Mouse (Mus musculus) lung, embryonic 16.5 days (tissue): ENCODE data around the gene Nlk. TPM values are rescaled to one million over a fixed set of nuclear protein-coding genes. Genes with fewer than 3 reads are reported as not detected.

Experiments
- ATAC-seq: fragments of 200-750 bp; cut with Nextera tagmentation; 2 replicates; pipeline ENCODE4 v1.8.0; 2017; ENCODE audit warnings: low read depth, mild to moderate bottlenecking, moderate library complexity
- H3K27ac ChIP-seq: fragments of 300-500 bp; sonication (generic); 2 replicates; pipeline ENCODE4 v1.5.1; 2014; ENCODE audit warnings: mild to moderate bottlenecking, control low read depth, low read length
- H3K27me3 ChIP-seq: fragments of 300-500 bp; sonication (generic); 2 replicates; pipeline ENCODE4 v1.6.1; 2014; ENCODE audit warnings: low read depth, low read length, mixed read lengths; ENCODE audit not compliant: control insufficient read depth, insufficient read depth
- H3K36me3 ChIP-seq: fragments of 300-500 bp; sonication (generic); 2 replicates; pipeline ENCODE4 v1.6.1; 2014; ENCODE audit warnings: low read length; ENCODE audit not compliant: control insufficient read depth, insufficient read depth
- H3K4me1 ChIP-seq: fragments of 300-500 bp; sonication (generic); replicated peaks from 2 replicates; pipeline ENCODE4 v1.6.1; 2014; ENCODE audit warnings: low read length, mixed read lengths; ENCODE audit not compliant: control insufficient read depth, insufficient read depth
- H3K4me2 ChIP-seq: fragments of 300-500 bp; sonication (generic); 2 replicates; pipeline ENCODE4 v1.6.1; 2014; ENCODE audit warnings: low read depth, low read length, control low read depth
- H3K4me3 ChIP-seq: fragments of 300-500 bp; sonication (generic); 2 replicates; pipeline ENCODE4 v1.5.1; 2014; ENCODE audit warnings: mild to moderate bottlenecking, low read length, control low read depth
- H3K9ac ChIP-seq: fragments of 300-500 bp; sonication (generic); 2 replicates; pipeline ENCODE4 v1.6.1; 2014; ENCODE audit warnings: low read length, control low read depth
- H3K9me3 ChIP-seq: fragments of 300-500 bp; sonication (generic); 2 replicates; pipeline ENCODE4 v1.6.1; 2016; ENCODE audit warnings: low read length; ENCODE audit not compliant: control insufficient read depth
- WGBS: fragments of 180-500 bp; shearing (Covaris S2); extraction: QIAGEN DNeasy Blood & Tissue Kit; methylation state at CpG from one replicate; pipeline ENCODE4 v1.1.7; 2014; 5-methylcytosine and 5-hydroxymethylcytosine counted together
- polyA plus RNA-seq: library from polyadenylated mRNA; unstranded; fragments of >200 nt; fragmentation: Nextera tagmentation; extraction: Ambion mirVana; gene quantifications from 2 replicates; pipeline ENCODE4 v1.2.1, GENCODE M21; 2015

The Nlk gene
- polyA plus RNA-seq, 1 experiment from 2014 or later, result 13.6 TPM

DNA sequence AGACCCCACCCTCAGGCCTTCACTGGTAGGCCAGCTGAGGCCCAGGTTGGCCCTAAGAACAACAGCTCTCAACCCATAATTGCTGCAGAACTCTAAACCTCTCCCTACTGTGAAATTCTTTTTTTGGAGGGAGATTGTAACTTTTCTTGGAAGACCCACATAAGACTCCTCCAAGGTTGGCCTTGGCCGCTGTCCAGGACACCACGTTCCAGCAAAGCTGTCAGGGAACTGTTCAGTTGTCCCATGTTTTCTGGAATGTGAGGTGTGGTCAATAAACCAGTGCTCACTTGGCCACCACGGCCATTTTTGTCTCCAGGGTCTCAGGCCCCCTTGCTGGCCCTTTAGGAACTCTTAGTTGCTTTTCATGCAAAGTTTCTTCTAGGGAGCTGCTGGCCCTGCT lies 175.3 kb downstream of the Nlk start:
- no peak overlapping the region for H3K4me2 ChIP-seq
- 74% methylated on average over 3 of the region's 3 CpGs for WGBS
- H3K4me1 ChIP-seq, result 0 out of 2 replicates have a peak, but pooled peaks cover 2% of the 10 kb centered on the region
- H3K27ac ChIP-seq, result no peak overlapping the region
- ATAC-seq, result no peak
- H3K9ac ChIP-seq, result no peak overlapping the region
- peaks cover 69% of the 10 kb centered on the region for H3K36me3 ChIP-seq
- no peaks in the 10 kb centered on the region for H3K27me3 ChIP-seq
- no peaks in the 10 kb centered on the region for H3K9me3 ChIP-seq
- H3K4me3 ChIP-seq, result no peak overlapping the region

GRCm38 (mm10) chr11:78518931-78519330 lies 178.2 kb downstream of the Nlk start:
- no peaks in the 10 kb centered on the region for H3K27me3 ChIP-seq
- no peaks in the 10 kb centered on the region for H3K4me1 ChIP-seq
- H3K4me3 ChIP-seq, result no peak overlapping the region
- no peak overlapping the region for H3K27ac ChIP-seq
- H3K9me3 ChIP-seq, result no peaks in the 10 kb centered on the region
- no peak for ATAC-seq
- WGBS, result 90% methylated on average over 10 of the region's 10 CpGs
- no peak overlapping the region for H3K4me2 ChIP-seq
- peaks cover 66% of the 10 kb centered on the region for H3K36me3 ChIP-seq
- no peak overlapping the region for H3K9ac ChIP-seq

Other genes with a start within 250 kb of the Nlk start
- gene Slc46a1, start 231.7 kb downstream of the Nlk start, polyA plus RNA-seq, result 12.2 TPM in 2 replicates
- 0.97 and 1.2 TPM in 2 replicates for gene Sarm1, start 199.6 kb downstream of the Nlk start, polyA plus RNA-seq
- 1.5 and 14.5 TPM in 2 replicates for gene Vtn, start 198.3 kb downstream of the Nlk start, polyA plus RNA-seq
- not detected in 2 replicates for gene Sebox, start 193.9 kb downstream of the Nlk start, polyA plus RNA-seq
- 44.9 and 48.3 TPM in 2 replicates for gene Tmem199, start 185.2 kb downstream of the Nlk start, polyA plus RNA-seq
- gene Poldip2, start 185.2 kb downstream of the Nlk start, polyA plus RNA-seq, result 142 TPM in 2 replicates
- gene Tnfaip1, start 161.0 kb downstream of the Nlk start, polyA plus RNA-seq, result 80.2 and 85.1 TPM in 2 replicates
- gene Ift20, start 161.0 kb downstream of the Nlk start, polyA plus RNA-seq, result 145 and 154 TPM in 2 replicates
- gene Tmem97, start 146.6 kb downstream of the Nlk start, polyA plus RNA-seq, result 64.7 and 71.5 TPM in 2 replicates
- 35.1 and 36.9 TPM in 2 replicates for gene Ccnq, start 54.4 kb upstream of the Nlk start, polyA plus RNA-seq
- 16.3 and 17.7 TPM in 2 replicates for gene Lyrm9, start 129.2 kb upstream of the Nlk start, polyA plus RNA-seq
- 5.1 and 5.2 TPM in 2 replicates for gene Nos2, start 223.4 kb upstream of the Nlk start, polyA plus RNA-seq